Mouse (Mus musculus) heart, postnatal 0 days (tissue): ENCODE data around the gene Ror2.

Source experiments
- CTCF ChIP-seq: IDR thresholded peaks from 2 replicates; pipeline ENCODE4 v1.5.1; 2016; ENCODE audit warnings: antibody characterized with exemption, control low read depth, low read depth
- EP300 ChIP-seq: IDR thresholded peaks from 2 replicates; pipeline ENCODE4 v1.6.1; 2016; ENCODE audit warnings: antibody characterized with exemption, low read depth

- TF ChIP-seq EP300 (no peak), CTCF (no peak)
Observed at GRCm38 (mm10) chr13:53130032-53130431, 155.9 kb downstream of the Ror2 start.
